ENCODE assay signal across 8 mouse cellular contexts in genomic region chr7:16012576-16013263, GRCm38 (mm10). TPM values are rescaled to one million over a fixed set of nuclear protein-coding genes. Genes with fewer than 3 reads are reported as not detected.
DNase-seq lines count a peak whose midpoint lies in the region; ATAC-seq and TF ChIP-seq lines count a peak whose summit lies in the region.

No protein-coding gene starts in this region.

- no peaks in the 10 kb centered on the region for H3K4me1 ChIP-seq in hindbrain, embryonic 11.5 days (replicated peaks; ENCODE audit: control insufficient read depth, insufficient read depth, low read length)
- H3K4me1 ChIP-seq in hindbrain, embryonic 13.5 days (replicated peaks), result peaks cover 8% of the 10 kb centered on the region; the same call in 1 of the 2 replicates
- peaks cover 67% of the 10 kb centered on the region for H3K4me1 ChIP-seq in E14TG2a.4 (replicated peaks; ENCODE audit: low read depth, low read length)

- H3K36me3 ChIP-seq in hindbrain, embryonic 11.5 days (ENCODE audit: control insufficient read depth, insufficient read depth, low read length), result no peaks in the 10 kb centered on the region
- H3K36me3 ChIP-seq in hindbrain, embryonic 13.5 days, result peaks cover 6% of the 10 kb centered on the region
- H3K36me3 ChIP-seq in E14TG2a.4 (ENCODE audit: insufficient read depth, low read length), result peaks cover 16% of the 10 kb centered on the region
- H3K36me3 ChIP-seq in splenic B cell, adult 2 months (ENCODE audit: control insufficient read depth, insufficient read depth, low read length, poor library complexity, severe bottlenecking), result no peaks in the 10 kb centered on the region; the same call in 1 of the 2 replicates

- DNase-seq in hindbrain, embryonic 11.5 days (ENCODE audit: low spot score), result peak; percentile 10
- DNase-seq in brain, embryonic 14.5 days (ENCODE audit: low read depth), result no peak
- DNase-seq in kidney, postnatal 25 days, result peak; percentile 60 to 69
- peak; percentile 56 for DNase-seq in splenic B cell, adult 2 months (ENCODE audit: low read depth, low spot score)
- DNase-seq in right cerebral cortex, postnatal 25 days, result no peak
- no peak for DNase-seq in right cerebral cortex, postnatal 10 days (ENCODE audit: low spot score in 2 of 2)

- H3K9ac ChIP-seq in hindbrain, embryonic 11.5 days (ENCODE audit: low read depth, low read length), result no peak overlapping the region
- no peak overlapping the region for H3K9ac ChIP-seq in hindbrain, embryonic 13.5 days

- 84% methylated on average over 11 of the region's 11 CpGs for WGBS in hindbrain, embryonic 11.5 days
- 79% methylated on average over 11 of the region's 11 CpGs for WGBS in hindbrain, embryonic 13.5 days

- no peaks in the 10 kb centered on the region for H3K27me3 ChIP-seq in hindbrain, embryonic 11.5 days (ENCODE audit: control insufficient read depth, insufficient read depth, low read length)
- no peaks in the 10 kb centered on the region for H3K27me3 ChIP-seq in hindbrain, embryonic 13.5 days
- no peaks in the 10 kb centered on the region for H3K27me3 ChIP-seq in E14TG2a.4 (ENCODE audit: insufficient read depth, low read length)
- no peaks in the 10 kb centered on the region for H3K27me3 ChIP-seq in splenic B cell, adult 2 months (ENCODE audit: control insufficient read depth, insufficient read depth, low read length, poor library complexity, severe bottlenecking)

- no peak overlapping the region for H3K4me2 ChIP-seq in hindbrain, embryonic 11.5 days (replicated peaks; ENCODE audit: low read depth, low read length)
- no peak overlapping the region for H3K4me2 ChIP-seq in hindbrain, embryonic 13.5 days

- 0 out of 2 replicates have a peak, but pooled peaks have one; percentile 25 for ATAC-seq in hindbrain, embryonic 11.5 days (ENCODE audit: low FRiP score)
- ATAC-seq in hindbrain, embryonic 13.5 days (ENCODE audit: low FRiP score), result no peak

- no peak overlapping the region for H3K27ac ChIP-seq in hindbrain, embryonic 11.5 days (ENCODE audit: low read depth, low read length)
- no peak overlapping the region for H3K27ac ChIP-seq in hindbrain, embryonic 13.5 days

- TF ChIP-seq POLR2A in brain, embryonic 14.5 days (IDR thresholded peaks at IDR 0.05; ENCODE audit: borderline replicate concordance, extremely low read depth, insufficient read depth, insufficient read length, poor library complexity, severe bottlenecking), result no peak

- TF ChIP-seq CTCF in E14TG2a.4 (conservative IDR thresholded peaks at IDR 0.05; ENCODE audit: low read length), result peak; percentile 91
- TF ChIP-seq CTCF in brain, embryonic 14.5 days (IDR thresholded peaks at IDR 0.05; ENCODE audit: borderline replicate concordance, extremely low read depth, insufficient read depth, insufficient read length), result peak; percentile 56; the same call in 1 of the 2 replicates

- H3K9me3 ChIP-seq in hindbrain, embryonic 11.5 days (ENCODE audit: control insufficient read depth, low read length), result no peaks in the 10 kb centered on the region
- H3K9me3 ChIP-seq in hindbrain, embryonic 13.5 days, result no peaks in the 10 kb centered on the region
- H3K9me3 ChIP-seq in E14TG2a.4 (ENCODE audit: low read length), result no peaks in the 10 kb centered on the region

- H3K4me3 ChIP-seq in hindbrain, embryonic 11.5 days (ENCODE audit: low read depth, low read length), result no peak overlapping the region
- H3K4me3 ChIP-seq in hindbrain, embryonic 13.5 days, result no peak overlapping the region
- no peak overlapping the region for H3K4me3 ChIP-seq in E14TG2a.4 (replicated peaks; ENCODE audit: low read length)

RNA-seq across cellular contexts. Expression of gene Bicra, which starts 35.0 kb away (rescaled TPM):
- polyA plus RNA-seq in hindbrain, embryonic 11.5 days (2014; fragmentation: Nextera tagmentation; extraction: Ambion mirVana), result 6.6 and 9.2 TPM in 2 replicates
- 8.2 and 8.4 TPM in 2 replicates for polyA plus RNA-seq in hindbrain, embryonic 13.5 days (2015; fragmentation: Nextera tagmentation; extraction: Ambion mirVana)
- 12.8 and 28.5 TPM in 2 replicates for polyA plus RNA-seq in brain, embryonic 14.5 days (2012; rRNA removed)

RNA-seq across cellular contexts. Expression of gene Ehd2, which starts 45.4 kb away (rescaled TPM):
- polyA plus RNA-seq in hindbrain, embryonic 11.5 days (2014; fragmentation: Nextera tagmentation; extraction: Ambion mirVana), result 6.4 and 10.9 TPM in 2 replicates
- 5.2 and 6.4 TPM in 2 replicates for polyA plus RNA-seq in hindbrain, embryonic 13.5 days (2015; fragmentation: Nextera tagmentation; extraction: Ambion mirVana)
- polyA plus RNA-seq in brain, embryonic 14.5 days (2012; rRNA removed), result 6.5 and 9.7 TPM in 2 replicates

RNA-seq across cellular contexts. Expression of gene Zfp541, which starts 48.9 kb away (rescaled TPM):
- not detected in 2 replicates for polyA plus RNA-seq in hindbrain, embryonic 11.5 days (2014; fragmentation: Nextera tagmentation; extraction: Ambion mirVana)
- polyA plus RNA-seq in hindbrain, embryonic 13.5 days (2015; fragmentation: Nextera tagmentation; extraction: Ambion mirVana), result 0.09 TPM in 2 replicates
- 0.09 and 0.18 TPM in 2 replicates for polyA plus RNA-seq in brain, embryonic 14.5 days (2012; rRNA removed)

Comparison
In these comparisons a context has a peak if more than half of its experiments do, and no peak if none do; other contexts are left out.
1. DNase-seq: peak in hindbrain, embryonic 11.5 days (single experiment), kidney, postnatal 25 days (2 of 2) and splenic B cell, adult 2 months (single experiment); none in brain, embryonic 14.5 days (single experiment), right cerebral cortex, postnatal 25 days (single experiment) and right cerebral cortex, postnatal 10 days (0 of 2).